Mouse (Mus musculus) cerebellum, adult 2 months (tissue): ENCODE measurements around the gene Lonrf2. TPM values are rescaled to one million over a fixed set of nuclear protein-coding genes. Genes with fewer than 3 reads are reported as not detected.

Experiments
- DNase-seq, 2 experiments: peaks; one replicate each; pipeline ENCODE4 v3.0.0; 2021
- H3K27ac ChIP-seq: fragments of 200-500 bp; 2 replicates; pipeline ENCODE4 v1.5.1; 2012; ENCODE audit warnings: low read length, control low read depth, inconsistent platforms; ENCODE audit not compliant: insufficient read depth
- H3K27me3 ChIP-seq: fragments of 200-500 bp; 2 replicates; pipeline ENCODE4 v1.6.1; 2012; ENCODE audit warnings: inconsistent platforms, mild to moderate bottlenecking, low read length, moderate library complexity; ENCODE audit not compliant: control insufficient read depth, insufficient read depth
- H3K4me1 ChIP-seq: fragments of 200-500 bp; 2 replicates; pipeline ENCODE4 v1.6.1; 2011; ENCODE audit warnings: low read length; ENCODE audit not compliant: control insufficient read depth, insufficient read depth
- H3K4me3 ChIP-seq: fragments of 200-500 bp; replicated peaks from 2 replicates; pipeline ENCODE3; 2011; ENCODE audit warnings: mild to moderate bottlenecking, low read depth, low read length, control low read depth; ENCODE audit not compliant: insufficient read depth
- CTCF ChIP-seq: fragments of 200-500 bp; IDR thresholded peaks from 2 replicates; pipeline ENCODE4 v1.5.1; 2011; ENCODE audit warnings: low read depth, mild to moderate bottlenecking, control low read depth, low read length, moderate library complexity, borderline replicate concordance; ENCODE audit not compliant: insufficient read depth
- POLR2A ChIP-seq: fragments of 200-500 bp; IDR thresholded peaks from 2 replicates; pipeline ENCODE4 v1.6.1; 2011; ENCODE audit warnings: low read length, control low read depth, borderline replicate concordance; ENCODE audit not compliant: insufficient read depth
- WGBS: fragments of 180-500 bp; shearing (Covaris S2); methylation state at CpG from one replicate; pipeline ENCODE4 v1.1.7; 2018; 5-methylcytosine and 5-hydroxymethylcytosine counted together
- polyA plus RNA-seq: library from polyadenylated mRNA; depleted of rRNA; stranded (reverse); fragments of >200 nt; gene quantifications from 2 replicates; pipeline ENCODE4 v1.2.3, GENCODE M21; 2012

Lonrf2 gene
- polyA plus RNA-seq, 1 experiment = 66.4 TPM

DNA sequence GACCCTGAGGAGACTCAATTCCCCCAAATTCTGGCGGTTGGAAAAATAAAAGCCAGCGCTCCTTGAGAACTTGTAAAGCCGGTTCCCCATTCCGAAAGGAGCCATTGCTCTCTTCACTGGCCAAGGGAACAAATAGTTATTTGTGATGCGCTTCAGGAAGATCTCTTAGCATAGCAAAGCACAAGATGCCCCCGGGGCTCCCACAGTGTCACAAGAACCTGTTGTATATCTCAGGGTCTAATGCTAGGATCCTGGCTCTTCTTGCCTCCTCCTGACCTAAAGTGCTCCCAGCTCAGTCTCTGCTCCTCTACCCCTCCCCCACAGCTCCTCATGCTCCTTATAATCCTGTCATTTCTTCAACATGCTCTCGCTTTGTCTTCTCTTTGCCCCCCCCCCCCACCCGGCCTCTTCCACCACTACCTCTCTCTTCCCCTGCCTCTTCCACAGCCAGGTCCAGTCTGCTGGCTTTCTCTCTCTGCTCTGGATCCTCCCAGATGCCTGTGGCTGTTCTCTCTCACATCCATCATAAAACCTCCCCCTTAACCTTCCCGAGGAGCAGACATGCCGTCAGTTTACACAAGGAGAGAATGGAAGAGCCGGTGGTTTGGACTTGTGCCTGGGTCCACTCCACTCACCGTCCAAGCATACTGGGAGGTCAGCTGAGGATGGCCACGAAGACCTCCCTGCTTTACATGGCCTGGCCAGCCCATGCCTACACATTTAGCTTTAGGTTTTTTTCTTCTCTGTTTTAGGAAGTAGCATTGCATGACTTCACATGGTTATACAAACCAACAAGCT lies 33.1 kb upstream of the Lonrf2 start:
- Histone ChIP-seq H3K27me3 (no peaks in the 10 kb centered on the region), H3K4me3 (no peak overlapping the region), H3K27ac (no peak overlapping the region), H3K4me1 (peaks cover 29% of the 10 kb centered on the region)
- DNase-seq = no peak
- WGBS = 62% methylated on average over 13 of the region's 13 CpGs
- no peak for TF ChIP-seq CTCF
- no peak for TF ChIP-seq POLR2A

DNA sequence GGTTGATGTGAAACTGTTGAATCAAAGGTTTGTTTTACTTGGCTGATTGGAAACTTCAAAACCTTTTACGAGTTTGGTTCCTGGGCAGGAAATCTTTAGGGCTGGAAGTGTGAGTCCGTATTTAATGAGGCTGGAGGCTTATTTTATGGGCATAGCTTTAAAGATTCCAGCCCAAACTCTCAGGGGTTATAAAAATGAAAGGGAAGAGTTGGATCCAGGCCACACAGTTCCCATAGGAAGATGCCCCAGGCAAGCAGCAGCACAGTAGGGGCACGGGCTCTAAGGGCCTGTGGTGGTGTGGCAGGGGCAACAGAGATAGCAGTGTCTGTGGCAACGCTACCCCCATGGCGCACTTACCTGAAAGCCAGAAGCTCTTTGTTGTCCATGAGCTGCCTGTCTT lies 29.7 kb upstream of the Lonrf2 start:
- H3K27me3 ChIP-seq = no peaks in the 10 kb centered on the region
- TF ChIP-seq CTCF = no peak
- TF ChIP-seq POLR2A = no peak
- no peak overlapping the region for H3K27ac ChIP-seq
- WGBS = 91% methylated on average over 5 of the region's 5 CpGs
- H3K4me3 ChIP-seq = no peak overlapping the region
- no peak for DNase-seq
- H3K4me1 ChIP-seq = peaks cover 2% of the 10 kb centered on the region; the same call in 1 of the 2 replicates

- 63% methylated on average over 9 of the region's 9 CpGs for WGBS
- Histone ChIP-seq H3K27ac (no peak overlapping the region), H3K27me3 (no peaks in the 10 kb centered on the region), H3K4me3 (no peak overlapping the region), H3K4me1 (no peaks in the 10 kb centered on the region)
- DNase-seq = no peak
- TF ChIP-seq CTCF = no peak
- no peak for TF ChIP-seq POLR2A
Measured at GRCm38 (mm10) chr1:38864341-38864740, 27.8 kb upstream of the Lonrf2 start.

GRCm38 (mm10) chr1:38862213-38862612 lies 25.7 kb upstream of the Lonrf2 start:
- no peak overlapping the region for H3K4me3 ChIP-seq
- WGBS = 8% methylated on average over 4 of the region's 4 CpGs
- TF ChIP-seq POLR2A = no peak
- peak; percentile 78 for TF ChIP-seq CTCF
- no peak overlapping the region for H3K27ac ChIP-seq
- DNase-seq = peak; percentile 54 to 63
- no peaks in the 10 kb centered on the region for H3K4me1 ChIP-seq
- no peaks in the 10 kb centered on the region for H3K27me3 ChIP-seq

GRCm38 (mm10) chr1:38860867-38861524 lies 24.5 kb upstream of the Lonrf2 start:
- DNase-seq = no peak
- 87% methylated on average over 9 of the region's 9 CpGs for WGBS
- no peak for TF ChIP-seq POLR2A
- TF ChIP-seq CTCF = no peak
- H3K27me3 ChIP-seq = no peaks in the 10 kb centered on the region
- no peak overlapping the region for H3K27ac ChIP-seq
- no peak overlapping the region for H3K4me3 ChIP-seq
- no peaks in the 10 kb centered on the region for H3K4me1 ChIP-seq

- Histone ChIP-seq H3K27me3 (no peaks in the 10 kb centered on the region), H3K27ac (no peak overlapping the region), H3K4me3 (no peak overlapping the region), H3K4me1 (no peaks in the 10 kb centered on the region; the same call in 1 of the 2 replicates)
- no peak for TF ChIP-seq CTCF
- TF ChIP-seq POLR2A = no peak
- 81% methylated on average over 5 of the region's 5 CpGs for WGBS
- DNase-seq = no peak
Measured at GRCm38 (mm10) chr1:38860207-38860606, 23.7 kb upstream of the Lonrf2 start.

- Histone ChIP-seq H3K4me3 (no peak overlapping the region), H3K27ac (no peak overlapping the region), H3K27me3 (no peaks in the 10 kb centered on the region), H3K4me1 (no peaks in the 10 kb centered on the region; the same call in 1 of the 2 replicates)
- 10% methylated on average over 3 of the region's 3 CpGs for WGBS
- TF ChIP-seq CTCF (peak; percentile 90), POLR2A (no peak)
- peak; percentile 58 to 74 for DNase-seq
Measured at GRCm38 (mm10) chr1:38856196-38856595, 19.7 kb upstream of the Lonrf2 start.

DNA sequence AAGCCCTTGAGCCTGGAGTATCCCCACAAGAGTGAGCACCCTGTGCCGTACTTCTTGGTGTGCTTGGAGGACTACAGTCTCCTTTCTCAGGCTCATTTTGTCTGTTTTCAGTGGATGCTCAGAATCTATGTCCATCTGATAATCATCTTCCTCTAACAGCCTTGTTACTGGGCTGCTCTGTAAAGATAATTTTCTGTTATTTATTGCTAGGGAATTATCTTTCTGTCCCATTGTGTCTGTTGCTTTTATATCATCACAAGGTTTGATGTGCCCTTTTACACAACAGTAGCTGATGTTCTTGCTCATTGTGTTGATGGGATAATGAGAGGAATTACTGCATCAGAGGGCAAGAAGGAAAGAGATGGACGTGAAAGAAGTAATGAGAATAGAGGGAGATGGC lies 15.7 kb upstream of the Lonrf2 start:
- 73% methylated on average over 2 of the region's 2 CpGs for WGBS
- Histone ChIP-seq H3K4me3 (no peak overlapping the region), H3K27me3 (no peaks in the 10 kb centered on the region), H3K4me1 (peaks cover 2% of the 10 kb centered on the region; the same call in 1 of the 2 replicates), H3K27ac (no peak overlapping the region)
- no peak for DNase-seq
- no peak for TF ChIP-seq POLR2A
- TF ChIP-seq CTCF = no peak
